ENCODE assay signal across 14 mouse cellular contexts in the genomic region with DNA sequence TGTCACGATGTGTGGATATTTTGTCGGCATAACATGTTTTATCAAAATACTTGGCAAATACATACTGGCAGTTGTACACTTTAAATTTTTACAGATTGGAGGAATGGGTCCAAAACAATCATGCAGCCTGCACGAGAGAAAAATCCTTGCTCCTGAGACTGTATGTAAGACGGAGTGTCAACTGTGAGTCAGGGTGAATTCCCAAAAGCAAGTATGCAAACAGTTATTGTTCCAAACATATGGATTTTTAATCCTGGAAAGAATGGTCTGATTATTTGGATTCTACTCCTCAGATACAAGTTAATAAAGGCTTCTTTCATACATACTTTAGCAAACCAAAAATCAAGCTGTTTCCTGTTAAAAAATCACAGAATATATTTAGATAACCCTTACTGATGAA. TPM values are rescaled to one million over a fixed set of nuclear protein-coding genes. Genes with fewer than 3 reads are reported as not detected.
DNase-seq lines count a peak whose midpoint lies in the region; TF ChIP-seq lines count a peak whose summit lies in the region.
"Had no signal": no experiment of that assay in that cellular context is flagged by ENCODE, and none has a peak within 500 bp of the region (broad histone marks: within the 10 kb centered on the region; RNA-seq: fewer than 3 reads in every experiment).

No protein-coding gene starts in this region.

- H3K36me3 ChIP-seq in heart, adult 2 months (ENCODE audit: control insufficient read depth, insufficient read depth, low read length), result peaks cover 2% of the 10 kb centered on the region
- no peaks in the 10 kb centered on the region for H3K36me3 ChIP-seq in myocyte (ENCODE audit: control insufficient read depth, insufficient read depth)
- H3K36me3 ChIP-seq: forebrain, embryonic 15.5 days; G1E; heart, embryonic 10.5 days had no signal

- H3K79me2 ChIP-seq in heart, adult 2 months (replicated peaks; ENCODE audit: control insufficient read depth, insufficient read depth, low read length), result no peaks in the 10 kb centered on the region; the same call in 1 of the 2 replicates
- H3K79me2 ChIP-seq in myocyte (ENCODE audit: control insufficient read depth, insufficient read depth), result peaks cover 6% of the 10 kb centered on the region

- H3K27ac ChIP-seq in heart, adult 2 months, result peak overlapping the region; percentile 87
- peak overlapping the region; percentile 72 for H3K27ac ChIP-seq in layer of hippocampus, adult 2 months
- H3K27ac ChIP-seq: forebrain, embryonic 15.5 days had no signal

- H3K9ac ChIP-seq in heart, adult 2 months (ENCODE audit: low read depth, low read length), result no peak overlapping the region
- H3K9ac ChIP-seq: forebrain, embryonic 15.5 days had no signal

- intact Hi-C loops in heart, adult 2 months (cut with DNase I), result no loop called here

- H3ac ChIP-seq in myocyte (ENCODE audit: control insufficient read depth, insufficient read length), result no peak overlapping the region

- no peak for TF ChIP-seq CTCF in heart, adult 2 months (IDR thresholded peaks at IDR 0.05)
- TF ChIP-seq CTCF in layer of hippocampus, adult 2 months (conservative IDR thresholded peaks at IDR 0.05), result no peak

- H3K4me1 ChIP-seq in heart, adult 2 months (ENCODE audit: control insufficient read depth, insufficient read depth, low read length), result peaks cover 6% of the 10 kb centered on the region; the same call in 1 of the 2 replicates

- DNase-seq in heart, adult 2 months, result no peak
- DNase-seq in heart, adult 9 months (ENCODE audit: low spot score in 2 of 2), result no peak
- DNase-seq in layer of hippocampus, adult 2 months (ENCODE audit: low spot score in 2 of 2), result no peak
- no peak for DNase-seq in layer of hippocampus, postnatal 25 days (ENCODE audit: extremely low spot score in 1 of 2, low spot score in 1 of 2)
- peak; percentile 75 for DNase-seq in NIH3T3 (ENCODE audit: low read depth)
- DNase-seq in cerebellum, postnatal 10 days, result no peak
- DNase-seq: B cell, adult 2 months; cerebellum, adult 11 months; cerebellum, adult 9-10 months; gastrocnemius, postnatal 10 days had no signal

- no peaks in the 10 kb centered on the region for H3K27me3 ChIP-seq in heart, adult 2 months (ENCODE audit: control insufficient read depth, insufficient read depth, low read length)
- H3K27me3 ChIP-seq in myocyte (ENCODE audit: control insufficient read depth, insufficient read depth, insufficient read length), result no peaks in the 10 kb centered on the region
- H3K27me3 ChIP-seq: forebrain, embryonic 15.5 days had no signal

- no peak for TF ChIP-seq EP300 in heart, adult 2 months (IDR thresholded peaks at IDR 0.05; ENCODE audit: insufficient read depth, low read depth, low read length)

- no peak for TF ChIP-seq POLR2A in heart, adult 2 months (IDR thresholded peaks at IDR 0.05; ENCODE audit: insufficient read depth, low read depth, low read length)
- no peak for TF ChIP-seq POLR2A in myocyte (IDR thresholded peaks at IDR 0.05; ENCODE audit: insufficient read length, low read depth)

- H3K4me2 ChIP-seq in myocyte (ENCODE audit: low read depth), result peak overlapping the region; percentile 1
- H3K4me2 ChIP-seq: forebrain, embryonic 15.5 days had no signal

- WGBS in heart, adult 2 months, result 18% methylated on average over 4 of the region's 4 CpGs

- no peak overlapping the region for H3K4me3 ChIP-seq in heart, adult 2 months
- H3K4me3 ChIP-seq in layer of hippocampus, adult 2 months, result peak overlapping the region; percentile 31
- H3K4me3 ChIP-seq in myocyte, result no peak overlapping the region
- H3K4me3 ChIP-seq: forebrain, embryonic 15.5 days; heart, embryonic 10.5 days had no signal

TF ChIP-seq in myocyte, 11 proteins besides CTCF, POLR2A, EP300 and RAD21:
- TF ChIP-seq E2F4 (IDR thresholded peaks at IDR 0.05; ENCODE audit: insufficient read depth) (no peak), USF1 (IDR thresholded peaks at IDR 0.05; ENCODE audit: low read depth) (no peak), MAX (IDR thresholded peaks at IDR 0.05; ENCODE audit: low read depth) (no peak), TCF3 (IDR thresholded peaks at IDR 0.05; ENCODE audit: insufficient read length, low read depth) (no peak), REST (IDR thresholded peaks at IDR 0.05; ENCODE audit: insufficient read depth, insufficient read length) (no peak), TCF12 (IDR thresholded peaks at IDR 0.05; ENCODE audit: insufficient read depth, poor library complexity, severe bottlenecking) (no peak), CEBPB (IDR thresholded peaks at IDR 0.05; ENCODE audit: insufficient read depth, poor library complexity, severe bottlenecking) (no peak), SRF (IDR thresholded peaks at IDR 0.05; ENCODE audit: control insufficient read depth, insufficient read length, low read depth) (no peak), MYOG (IDR thresholded peaks at IDR 0.05; ENCODE audit: control insufficient read depth in 1 of 3, insufficient read depth in 1 of 3, insufficient read length in 2 of 3, low read depth in 2 of 3) (no peak), MYOD1 (IDR thresholded peaks at IDR 0.05; ENCODE audit: control insufficient read depth in 1 of 3, insufficient read length in 2 of 3, low read depth in 2 of 3) (no peak), POLR2AphosphoS2 (IDR thresholded peaks at IDR 0.05; ENCODE audit: insufficient read length, low read depth) (no peak)

RNA-seq across cellular contexts. Expression of gene Cpe, which starts 4.1 kb away (rescaled TPM):
- total RNA-seq in heart, adult 2 months (2021), result 100 to 1,000 TPM; 241 to 256 TPM
- polyA plus RNA-seq in heart, adult 2 months (2012; rRNA removed), result 112 and 149 TPM in 2 replicates
- 1,000 to 10,000 TPM; 2,581 to 2,789 TPM for total RNA-seq in layer of hippocampus, adult 2 months (2021)
- total RNA-seq in layer of hippocampus, postnatal 25 days (2021), result 1,000 to 10,000 TPM; 3,120 to 3,267 TPM
- polyA plus RNA-seq in myocyte (2012; fragmentation: generic; extraction: Trizol), result 44.3 TPM
- polyA plus RNA-seq: G1E had no signal

RNA-seq across cellular contexts. Expression of gene Msmo1, which starts 44.9 kb away (rescaled TPM):
- 1 to 10 TPM; 6.6 to 9.6 TPM for total RNA-seq in heart, adult 2 months (2021)
- polyA plus RNA-seq in heart, adult 2 months (2012; rRNA removed), result 4.1 and 9.1 TPM in 2 replicates
- total RNA-seq in layer of hippocampus, adult 2 months (2021), result 10 to 100 TPM; 85.9 to 86.4 TPM
- 100 to 1,000 TPM in 1 of 2 experiments, 10 to 100 TPM in 1; 98.9 to 101 TPM for total RNA-seq in layer of hippocampus, postnatal 25 days (2021)
- polyA plus RNA-seq in myocyte (2012; fragmentation: generic; extraction: Trizol), result 65.0 TPM

Comparison
In these comparisons a context has a peak if more than half of its experiments do, and no peak if none do; other contexts are left out.
1. RNA of gene Cpe, which starts 4.1 kb away (total RNA-seq): 3,120 to 3,267 TPM in layer of hippocampus, postnatal 25 days and 2,581 to 2,789 TPM in layer of hippocampus, adult 2 months; 241 to 256 TPM in heart, adult 2 months; every median in the first group is over 10 times any median in the second.
2. RNA of gene Msmo1, which starts 44.9 kb away (total RNA-seq): 98.9 to 101 TPM in layer of hippocampus, postnatal 25 days and 85.9 to 86.4 TPM in layer of hippocampus, adult 2 months; 6.6 to 9.6 TPM in heart, adult 2 months; every median in the first group is over 4 times any median in the second.